In genomic region chr8:94802375-94802774, GRCm38 (mm10) we compare ENCODE assay signal across 16 mouse cellular contexts. TPM values are rescaled to one million over a fixed set of nuclear protein-coding genes. Genes with fewer than 3 reads are reported as not detected.
DNase-seq lines count a peak whose midpoint lies in the region; ATAC-seq and TF ChIP-seq lines count a peak whose summit lies in the region.
"Had no signal": no experiment of that assay in that cellular context is flagged by ENCODE, and none has a peak within 500 bp of the region (broad histone marks: within the 10 kb centered on the region; RNA-seq: fewer than 3 reads in every experiment).

No protein-coding gene starts in this region.

- H3K27ac ChIP-seq in liver, postnatal 0 days (ENCODE audit: low read depth), result no peak overlapping the region
- H3K27ac ChIP-seq in embryonic facial prominence, embryonic 10.5 days (replicated peaks), result no peak overlapping the region
- H3K27ac ChIP-seq: heart, embryonic 15.5 days; hindbrain, embryonic 10.5 days; kidney, postnatal 0 days; liver, embryonic 14.5 days; midbrain, embryonic 10.5 days had no signal

- 24% methylated on average over 4 of the region's 4 CpGs for WGBS in liver, postnatal 0 days (ENCODE audit: insufficient replicate concordance)
- WGBS in embryonic facial prominence, embryonic 10.5 days, result 76% methylated on average over 4 of the region's 4 CpGs

- H3K4me2 ChIP-seq in liver, postnatal 0 days (ENCODE audit: low read depth, low read length), result no peak overlapping the region
- H3K4me2 ChIP-seq: heart, embryonic 15.5 days had no signal

- peak; percentile 21 for ATAC-seq in liver, postnatal 0 days
- peak; percentile 88 for ATAC-seq in CD4-positive, CD25-positive, alpha-beta regulatory T cell, adult 4 months
- ATAC-seq in common myeloid progenitor, adult 5-6 weeks (replicated peaks; ENCODE audit: low read depth, poor library complexity, severe bottlenecking), result peak; percentile 30; the same call in 1 of the 2 replicates
- ATAC-seq: forebrain, embryonic 14.5 days had no signal

- no peaks in the 10 kb centered on the region for H3K9me3 ChIP-seq in liver, postnatal 0 days (ENCODE audit: low read length)
- no peaks in the 10 kb centered on the region for H3K9me3 ChIP-seq in embryonic facial prominence, embryonic 10.5 days
- H3K9me3 ChIP-seq: heart, embryonic 15.5 days; hindbrain, embryonic 10.5 days; midbrain, embryonic 10.5 days had no signal

- no peak for TF ChIP-seq EP300 in liver, postnatal 0 days (IDR thresholded peaks at IDR 0.05; ENCODE audit: low read depth)

- H3K4me3 ChIP-seq in liver, postnatal 0 days (ENCODE audit: low read depth, low read length), result no peak overlapping the region
- H3K4me3 ChIP-seq in embryonic facial prominence, embryonic 10.5 days, result no peak overlapping the region
- H3K4me3 ChIP-seq: heart, embryonic 15.5 days; hindbrain, embryonic 10.5 days had no signal

- no peak for TF ChIP-seq CTCF in liver, postnatal 0 days (IDR thresholded peaks at IDR 0.05; ENCODE audit: low read depth)

- H3K9ac ChIP-seq in liver, postnatal 0 days (replicated peaks), result no peak overlapping the region
- H3K9ac ChIP-seq: heart, embryonic 15.5 days; liver, embryonic 14.5 days had no signal

- peaks cover 10% of the 10 kb centered on the region for H3K4me1 ChIP-seq in liver, postnatal 0 days (ENCODE audit: insufficient read depth)
- peaks cover 9% of the 10 kb centered on the region for H3K4me1 ChIP-seq in embryonic facial prominence, embryonic 10.5 days

- H3K27me3 ChIP-seq in liver, postnatal 0 days (ENCODE audit: insufficient read depth, low read length), result 0 out of 2 replicates have a peak, but pooled peaks cover 2% of the 10 kb centered on the region
- H3K27me3 ChIP-seq in embryonic facial prominence, embryonic 10.5 days (replicated peaks; ENCODE audit: low read depth, poor library complexity, severe bottlenecking), result no peaks in the 10 kb centered on the region

- no peaks in the 10 kb centered on the region for H3K36me3 ChIP-seq in liver, postnatal 0 days (replicated peaks; ENCODE audit: insufficient read depth, low read length)
- no peaks in the 10 kb centered on the region for H3K36me3 ChIP-seq in embryonic facial prominence, embryonic 10.5 days (replicated peaks)
- H3K36me3 ChIP-seq: heart, embryonic 15.5 days; hindbrain, embryonic 10.5 days; midbrain, embryonic 10.5 days had no signal

- no peak for DNase-seq in liver, postnatal 0 days
- DNase-seq in liver, result no peak
- DNase-seq in naive thymus-derived CD4-positive, alpha-beta T cell, adult 2 months (ENCODE audit: low read depth), result peak; percentile 64
- no peak for DNase-seq in urinary bladder, postnatal 14 days (ENCODE audit: low spot score)
- DNase-seq in embryonic facial prominence, embryonic 10.5 days (ENCODE audit: low spot score), result no peak
- DNase-seq: layer of hippocampus, postnatal 36 days had no signal

RNA-seq across cellular contexts. Expression of gene Ccl17, which starts 7.9 kb away (rescaled TPM):
- 0.31 TPM in 1 of 2 replicates, not detected in the other for polyA plus RNA-seq in liver, postnatal 0 days (2015; fragmentation: Nextera tagmentation; extraction: Ambion mirVana)
- not detected for polyA plus RNA-seq in CD4-positive, CD25-positive, alpha-beta regulatory T cell, adult 4 months (2017; shearing (Covaris generic))
- total RNA-seq in common myeloid progenitor, adult 5-6 weeks (2017), result 1.1 and 4.9 TPM in 2 replicates
- polyA plus RNA-seq in embryonic facial prominence, embryonic 10.5 days (2016; fragmentation: Nextera tagmentation; extraction: Ambion mirVana), result not detected in 2 replicates
- total RNA-seq: gastrocnemius, adult 18-20 months had no signal
- polyA plus RNA-seq: hindbrain, embryonic 10.5 days; intestine, embryonic 14.5 days; midbrain, embryonic 10.5 days had no signal

RNA-seq across cellular contexts. Expression of gene Cx3cl1, which starts 30.6 kb away (rescaled TPM):
- polyA plus RNA-seq in liver, postnatal 0 days (2015; fragmentation: Nextera tagmentation; extraction: Ambion mirVana), result 0.47 and 0.79 TPM in 2 replicates
- polyA plus RNA-seq in CD4-positive, CD25-positive, alpha-beta regulatory T cell, adult 4 months (2017; shearing (Covaris generic)), result not detected
- total RNA-seq in common myeloid progenitor, adult 5-6 weeks (2017), result not detected in 2 replicates
- 4.5 and 5.5 TPM in 2 replicates for polyA plus RNA-seq in embryonic facial prominence, embryonic 10.5 days (2016; fragmentation: Nextera tagmentation; extraction: Ambion mirVana)

RNA-seq across cellular contexts. Expression of gene Coq9, which starts 35.7 kb away (rescaled TPM):
- 65.6 and 66.1 TPM in 2 replicates for polyA plus RNA-seq in liver, postnatal 0 days (2015; fragmentation: Nextera tagmentation; extraction: Ambion mirVana)
- polyA plus RNA-seq in CD4-positive, CD25-positive, alpha-beta regulatory T cell, adult 4 months (2017; shearing (Covaris generic)), result 10 to 100 TPM; 45.6 to 67.5 TPM
- 16.8 and 30.8 TPM in 2 replicates for total RNA-seq in common myeloid progenitor, adult 5-6 weeks (2017)
- 48.1 and 49.6 TPM in 2 replicates for polyA plus RNA-seq in embryonic facial prominence, embryonic 10.5 days (2016; fragmentation: Nextera tagmentation; extraction: Ambion mirVana)

RNA-seq across cellular contexts. Expression of gene Ciapin1, which starts 35.8 kb away (rescaled TPM):
- 36.5 and 39.4 TPM in 2 replicates for polyA plus RNA-seq in liver, postnatal 0 days (2015; fragmentation: Nextera tagmentation; extraction: Ambion mirVana)
- 100 to 1,000 TPM in 1 of 2 experiments, 10 to 100 TPM in 1; 79.2 to 108 TPM for polyA plus RNA-seq in CD4-positive, CD25-positive, alpha-beta regulatory T cell, adult 4 months (2017; shearing (Covaris generic))
- total RNA-seq in common myeloid progenitor, adult 5-6 weeks (2017), result 32.4 and 34.1 TPM in 2 replicates
- polyA plus RNA-seq in embryonic facial prominence, embryonic 10.5 days (2016; fragmentation: Nextera tagmentation; extraction: Ambion mirVana), result 193 and 200 TPM in 2 replicates

RNA-seq across cellular contexts. Expression of gene Polr2c, which starts 54.9 kb away (rescaled TPM):
- 50.6 and 52.1 TPM in 2 replicates for polyA plus RNA-seq in liver, postnatal 0 days (2015; fragmentation: Nextera tagmentation; extraction: Ambion mirVana)
- 100 to 1,000 TPM in 1 of 2 experiments, 10 to 100 TPM in 1; 87.2 to 106 TPM for polyA plus RNA-seq in CD4-positive, CD25-positive, alpha-beta regulatory T cell, adult 4 months (2017; shearing (Covaris generic))
- total RNA-seq in common myeloid progenitor, adult 5-6 weeks (2017), result 51.3 and 54.3 TPM in 2 replicates
- 180 and 184 TPM in 2 replicates for polyA plus RNA-seq in embryonic facial prominence, embryonic 10.5 days (2016; fragmentation: Nextera tagmentation; extraction: Ambion mirVana)

Comparison
In these comparisons a context has a peak if more than half of its experiments do, and no peak if none do; other contexts are left out.
1. ATAC-seq: peak in every context shown above with its lines; median percentile 88 in CD4-positive, CD25-positive, alpha-beta regulatory T cell, adult 4 months; 30 in common myeloid progenitor, adult 5-6 weeks; 21 in liver, postnatal 0 days.